Mouse (Mus musculus) C2C12 (cell line): ENCODE measurements around the gene Paxbp1. TPM values are rescaled to one million over a fixed set of nuclear protein-coding genes. Genes with fewer than 3 reads are reported as not detected.

Source experiments
- H3K27me3 ChIP-seq: one replicate; pipeline ENCODE4 v1.6.1; 2011; ENCODE audit not compliant: control insufficient read depth, insufficient read depth, insufficient read length
- H3K36me3 ChIP-seq: one replicate; pipeline ENCODE4 v1.6.1; 2011; ENCODE audit not compliant: control insufficient read depth, insufficient read depth
- H3K4me3 ChIP-seq: one replicate; pipeline ENCODE4 v1.5.1; 2011; ENCODE audit warnings: mild to moderate bottlenecking, control low read depth; ENCODE audit not compliant: poor library complexity, insufficient read depth, severe bottlenecking
- H3K79me2 ChIP-seq: one replicate; pipeline ENCODE4 v1.6.1; 2011; ENCODE audit not compliant: control insufficient read depth, insufficient read depth
- H3K79me3 ChIP-seq: one replicate; pipeline ENCODE4 v1.6.1; 2011; ENCODE audit warnings: low read depth, control low read depth
- H3ac ChIP-seq: one replicate; pipeline ENCODE3; 2011; ENCODE audit warnings: low read depth; ENCODE audit not compliant: control insufficient read depth, insufficient read length
- CEBPB ChIP-seq: IDR thresholded peaks from one replicate; pipeline ENCODE4 v1.6.1; 2011; ENCODE audit warnings: low read depth, mild to moderate bottlenecking, control low read depth, moderate library complexity
- CTCF ChIP-seq: IDR thresholded peaks from one replicate; pipeline ENCODE4 v1.5.1; 2011; ENCODE audit not compliant: control insufficient read depth, insufficient read depth, insufficient read length
- FOSL1 ChIP-seq: IDR thresholded peaks from one replicate; pipeline ENCODE4 v1.8.0; 2011; ENCODE audit warnings: mild to moderate bottlenecking, low read length; ENCODE audit not compliant: poor library complexity, insufficient read depth, severe bottlenecking
- MAX ChIP-seq: IDR thresholded peaks from one replicate; pipeline ENCODE4 v1.6.1; 2011; ENCODE audit warnings: mild to moderate bottlenecking, control low read depth
- MYOD1 ChIP-seq: IDR thresholded peaks from one replicate; pipeline ENCODE4 v1.6.1; 2011; ENCODE audit warnings: low read depth; ENCODE audit not compliant: control insufficient read depth, insufficient read length
- MYOG ChIP-seq: IDR thresholded peaks from one replicate; pipeline ENCODE4 v1.6.1; 2011; ENCODE audit not compliant: control insufficient read depth, insufficient read length; ENCODE audit errors: extremely low read depth
- USF1 ChIP-seq: IDR thresholded peaks from one replicate; pipeline ENCODE4 v1.6.1; 2011; ENCODE audit warnings: low read depth, mild to moderate bottlenecking, control low read depth, moderate library complexity
- polyA plus RNA-seq: library from polyadenylated mRNA; unstranded; fragments of >200 nt; fragmentation: generic; extraction: Trizol; gene quantifications from one replicate; pipeline ENCODE4 v1.2.1, GENCODE M21; 2012; ENCODE audit warnings: missing spikeins

The Paxbp1 gene
- polyA plus RNA-seq, 1 experiment: 6.1 TPM

DNA sequence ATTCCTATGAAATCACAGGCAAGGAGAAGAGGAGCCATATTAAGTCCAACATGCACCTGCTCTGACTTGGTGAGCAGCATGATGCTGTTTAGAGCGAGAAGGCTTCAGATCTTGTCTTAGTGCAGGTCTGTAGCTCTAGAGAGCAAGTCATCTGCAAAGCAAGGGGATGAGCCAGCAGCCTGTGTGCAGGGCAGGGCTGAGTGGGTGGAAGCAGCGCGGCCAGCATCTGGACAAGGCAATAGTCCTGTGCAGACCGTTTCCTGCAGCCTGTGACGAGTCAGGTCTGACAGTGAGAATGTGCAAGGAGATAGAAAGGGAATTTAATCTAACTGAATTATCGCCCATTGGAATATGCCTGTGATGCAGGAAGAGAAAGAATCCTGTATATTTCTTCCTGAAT is 73.3 kb downstream of the Paxbp1 start:
- no peak overlapping the region for H3ac ChIP-seq
- TF ChIP-seq CEBPB: no peak
- no peak for TF ChIP-seq FOSL1
- TF ChIP-seq USF1: no peak
- TF ChIP-seq MYOG: no peak
- no peak for TF ChIP-seq MYOD1
- no peak for TF ChIP-seq MAX
- no peak for TF ChIP-seq CTCF
- no peaks in the 10 kb centered on the region for H3K79me3 ChIP-seq

DNA sequence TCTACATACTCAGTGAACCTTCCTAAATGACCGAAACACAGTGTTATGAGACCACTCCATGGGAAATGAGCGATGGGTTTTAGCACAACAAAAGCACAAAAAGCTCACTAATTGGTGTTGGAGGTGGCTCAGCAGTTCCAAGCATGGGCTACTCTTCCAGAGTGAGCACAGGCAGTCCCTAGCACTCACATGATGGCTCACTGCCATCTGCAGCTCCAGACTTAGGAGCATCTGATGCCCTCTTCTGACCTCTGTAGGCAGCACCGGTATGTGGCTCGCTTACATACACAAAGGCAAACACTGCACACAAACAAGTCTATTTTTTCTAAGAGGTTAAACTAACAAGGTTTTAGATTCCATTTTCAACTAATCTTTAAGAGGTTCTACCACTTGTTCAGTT is 78.1 kb downstream of the Paxbp1 start:
- Histone ChIP-seq H3K36me3 (peaks cover 16% of the 10 kb centered on the region), H3K4me3 (no peak overlapping the region), H3K79me3 (no peaks in the 10 kb centered on the region), H3K27me3 (no peaks in the 10 kb centered on the region), H3K79me2 (no peaks in the 10 kb centered on the region), H3ac (no peak overlapping the region)
- TF ChIP-seq CTCF (no peak), CEBPB (no peak), FOSL1 (no peak), USF1 (no peak), MYOD1 (no peak), MAX (no peak), MYOG (no peak)

More for the DNA sequence above, 73.3 kb downstream of the Paxbp1 start:
- H3K36me3 ChIP-seq: peaks cover 28% of the 10 kb centered on the region
- H3K27me3 ChIP-seq: no peaks in the 10 kb centered on the region
- no peaks in the 10 kb centered on the region for H3K79me2 ChIP-seq
- H3K4me3 ChIP-seq: no peak overlapping the region

DNA sequence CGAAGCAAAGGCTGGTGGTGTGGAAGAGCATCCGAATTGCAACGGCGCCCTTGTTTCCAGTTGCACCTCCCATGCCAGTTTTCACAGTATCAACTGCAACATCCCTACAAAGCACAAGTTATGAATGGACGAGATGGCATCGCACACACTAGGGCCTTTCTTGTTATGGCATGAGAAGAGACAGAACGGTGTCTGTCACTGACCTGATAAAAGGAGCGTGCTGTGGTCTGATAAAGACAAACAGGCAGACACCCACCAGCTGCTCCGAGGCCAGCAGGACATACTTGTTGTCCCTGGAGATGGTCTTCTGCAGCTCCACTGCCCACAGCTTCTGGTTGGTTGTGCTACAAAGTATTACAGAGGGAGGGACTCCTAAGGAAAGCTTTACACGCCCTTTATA is 80.0 kb downstream of the Paxbp1 start:
- H3K27me3 ChIP-seq: no peaks in the 10 kb centered on the region
- TF ChIP-seq MYOG: no peak
- no peak for TF ChIP-seq CEBPB
- TF ChIP-seq MYOD1: no peak
- no peak for TF ChIP-seq MAX
- TF ChIP-seq CTCF: no peak
- TF ChIP-seq USF1: no peak
- no peak for TF ChIP-seq FOSL1
- H3K4me3 ChIP-seq: no peak overlapping the region
- no peaks in the 10 kb centered on the region for H3K79me3 ChIP-seq
- peaks cover 16% of the 10 kb centered on the region for H3K36me3 ChIP-seq
- H3K79me2 ChIP-seq: no peaks in the 10 kb centered on the region
- H3ac ChIP-seq: no peak overlapping the region

Other genes starting within 250 kb of the Paxbp1 start
- 7.5 TPM for gene Urb1, start 234.1 kb downstream of the Paxbp1 start, polyA plus RNA-seq
- 21.5 TPM for gene Eva1c, start 217.8 kb downstream of the Paxbp1 start, polyA plus RNA-seq
- gene Cfap298, start 109.4 kb downstream of the Paxbp1 start, polyA plus RNA-seq: 31.6 TPM
- gene Synj1, start 33.2 kb downstream of the Paxbp1 start, polyA plus RNA-seq: 11.3 TPM
- 0.02 TPM for gene 4932438H23Rik, start 50.6 kb upstream of the Paxbp1 start, polyA plus RNA-seq
- not detected for gene Olig2, start 180.9 kb upstream of the Paxbp1 start, polyA plus RNA-seq
- gene Olig1, start 225.2 kb upstream of the Paxbp1 start, polyA plus RNA-seq: not detected